Mouse (Mus musculus) kidney, postnatal 4 days (tissue): Measurements from ENCODE around the gene Mterf1b.

ENCODE experiments used
- DNase-seq, 2 experiments: peaks; one replicate each; pipeline ENCODE4 v3.0.0; 2021; ENCODE audit warnings: mixed read lengths in 2 of 2

The Mterf1b gene

GRCm38 (mm10) chr5:4246095-4246494 lies 53.9 kb downstream of the Mterf1b start:
- DNase-seq: no peak
